Mouse (Mus musculus) kidney, adult 9 months (tissue): Measurements from ENCODE around the gene Cep295nl.
"Not testable (repeated sequence)": the region's sequence is repeated elsewhere in the genome, so short reads cannot be mapped to it uniquely, and the experiment has no call there.

ENCODE experiments used
- DNase-seq: peaks from one replicate; pipeline ENCODE4 v3.0.0; 2022

Gene Cep295nl

DNA sequence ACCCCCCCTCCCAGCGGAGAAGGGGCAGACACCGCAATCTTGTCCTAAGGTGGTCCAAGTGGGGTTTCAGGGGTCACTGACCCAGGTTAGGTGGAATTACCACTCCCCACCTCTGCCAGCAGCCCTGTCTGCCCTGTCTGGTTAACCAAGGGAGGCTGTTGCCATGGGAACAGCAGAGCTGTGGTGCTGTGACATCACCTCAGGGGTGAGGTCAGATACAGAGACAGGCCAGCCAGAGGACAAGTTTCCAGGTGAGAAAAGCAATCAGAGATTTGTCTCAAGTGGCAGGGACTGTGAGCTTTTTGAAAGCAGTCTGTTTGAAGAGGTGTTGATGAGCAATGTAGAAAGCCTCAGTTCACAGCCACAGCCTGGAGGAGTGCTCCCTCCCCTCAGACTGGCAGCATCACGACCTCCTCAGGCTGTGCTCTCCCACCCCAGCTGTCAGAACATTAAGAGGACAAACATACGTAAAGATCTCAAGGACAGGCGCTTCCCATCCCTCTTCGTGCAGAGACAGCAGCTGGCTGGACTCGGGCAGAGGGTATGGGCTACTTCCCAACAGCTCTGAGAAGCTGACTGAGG, at the start of gene Cep295nl:
Gene Cep295nl (minus strand): TSS at position 101 of the 582 bp plus-strand sequence.
- DNase-seq, result no peak

DNA sequence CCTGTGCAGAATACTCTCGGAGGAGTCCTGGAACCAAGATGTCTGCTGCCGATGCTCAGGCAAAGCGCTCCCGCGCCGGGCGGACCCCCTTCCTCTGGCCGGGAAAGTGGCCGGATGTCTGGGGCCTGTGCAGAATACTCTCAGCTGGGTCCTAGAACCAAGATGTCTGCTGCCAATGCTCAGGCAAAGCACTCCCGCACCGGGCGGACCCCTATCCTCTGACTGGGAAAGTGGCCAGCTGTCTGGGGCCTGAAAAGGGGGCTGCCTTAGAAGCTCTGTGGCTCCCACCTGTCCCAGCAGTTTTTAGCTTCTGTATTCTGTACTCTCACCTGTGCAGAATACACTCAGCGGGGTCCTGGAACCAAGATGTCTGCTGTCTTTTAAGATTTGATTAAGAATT, 45.5 kb upstream of the Cep295nl start:
- not testable (repeated sequence) for DNase-seq

DNA sequence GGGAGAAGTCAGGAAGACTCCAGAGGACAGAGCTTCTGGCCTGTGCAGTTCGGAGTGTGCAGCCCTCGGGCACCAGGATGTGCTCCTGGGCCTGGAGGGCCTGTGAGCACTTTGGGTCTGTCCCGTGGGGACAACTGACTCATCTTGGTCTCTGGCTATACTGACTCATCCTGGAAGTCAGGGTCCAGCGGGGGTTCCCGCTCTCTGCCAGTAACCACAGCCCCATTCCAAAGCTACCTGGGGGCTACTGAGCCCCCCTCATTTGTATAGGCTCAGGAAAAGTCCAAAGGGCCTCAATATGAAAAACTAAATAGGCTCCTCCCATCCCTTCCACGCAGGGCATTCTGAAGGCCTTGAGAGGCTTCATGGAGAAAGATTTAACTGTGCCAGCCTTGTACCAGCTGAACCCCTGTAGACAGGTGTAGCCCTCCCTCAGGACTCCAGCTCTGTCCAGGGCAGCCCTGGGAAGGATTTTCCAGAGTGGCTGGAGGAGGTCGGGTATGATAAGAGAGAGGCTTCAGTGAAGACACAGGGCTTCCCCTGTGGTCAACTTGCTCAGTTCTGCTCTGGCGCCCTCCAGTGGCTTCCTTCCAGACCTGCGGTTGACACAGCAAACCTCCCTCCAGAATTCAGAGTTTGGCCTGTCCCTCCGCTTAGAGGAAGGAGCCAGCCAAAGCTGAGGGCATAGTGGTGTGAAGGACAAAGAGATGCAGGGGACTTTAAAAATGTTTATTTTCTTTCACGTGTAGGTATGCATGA, 37.1 kb upstream of the Cep295nl start:
- peak; percentile 79 for DNase-seq

DNA sequence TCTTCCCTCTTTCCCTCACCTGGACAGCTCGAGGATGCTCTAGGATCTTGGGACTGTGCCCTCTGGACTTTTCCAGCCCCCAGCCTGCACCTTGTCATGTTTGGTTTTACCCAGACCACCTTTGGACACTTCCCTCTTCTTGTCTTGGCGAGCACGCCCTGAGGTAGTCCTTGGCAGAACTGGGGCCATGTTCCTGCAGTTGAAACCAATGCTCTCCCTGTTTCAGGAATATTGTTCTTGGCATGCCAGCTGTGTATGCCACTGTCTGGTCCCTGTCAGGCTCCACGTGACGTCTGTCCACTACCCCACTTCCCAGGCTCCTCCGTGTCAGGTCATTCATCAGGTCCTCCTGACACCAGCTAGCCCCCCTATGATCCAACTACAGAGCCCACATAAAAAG, 36.4 kb upstream of the Cep295nl start:
- no peak for DNase-seq

DNA sequence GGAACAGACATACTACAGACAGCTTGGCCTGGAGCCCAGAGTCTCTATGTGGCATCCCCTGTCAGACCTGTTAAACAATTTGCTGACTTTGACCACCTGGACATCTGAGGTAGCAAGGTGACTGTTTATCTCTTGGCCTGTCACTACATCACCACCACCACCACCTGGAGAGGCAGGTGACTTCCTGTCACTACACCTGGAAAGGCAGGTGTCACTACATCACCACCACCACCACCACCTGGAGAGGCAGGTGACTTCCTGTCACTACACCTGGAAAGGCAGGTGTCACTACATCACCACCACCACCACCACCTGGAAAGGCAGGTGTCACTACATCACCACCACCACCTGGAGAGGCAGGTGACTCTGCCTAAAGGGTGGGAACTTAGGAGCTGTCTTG, 34.0 kb upstream of the Cep295nl start:
- not testable (repeated sequence) for DNase-seq

DNA sequence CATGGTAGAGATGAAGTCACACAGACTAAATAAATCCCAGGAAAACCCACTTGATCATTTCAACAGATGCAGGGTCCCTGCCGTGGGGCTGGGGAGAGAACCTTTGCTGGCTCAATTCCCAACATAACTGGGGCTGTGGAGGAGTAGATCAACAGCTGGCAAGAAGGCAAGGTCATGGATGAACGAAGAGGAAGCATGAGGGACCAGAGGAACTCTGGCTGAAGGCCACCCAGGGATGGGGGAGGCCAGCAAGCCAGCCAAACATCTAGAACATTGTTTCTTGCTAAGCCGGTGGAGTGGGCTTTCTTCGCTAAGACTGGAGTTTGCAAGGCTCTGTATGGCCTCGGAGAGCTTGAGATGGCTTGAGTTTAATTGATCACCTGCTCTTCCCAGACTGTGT, 33.6 kb upstream of the Cep295nl start:
- DNase-seq, result no peak

DNA sequence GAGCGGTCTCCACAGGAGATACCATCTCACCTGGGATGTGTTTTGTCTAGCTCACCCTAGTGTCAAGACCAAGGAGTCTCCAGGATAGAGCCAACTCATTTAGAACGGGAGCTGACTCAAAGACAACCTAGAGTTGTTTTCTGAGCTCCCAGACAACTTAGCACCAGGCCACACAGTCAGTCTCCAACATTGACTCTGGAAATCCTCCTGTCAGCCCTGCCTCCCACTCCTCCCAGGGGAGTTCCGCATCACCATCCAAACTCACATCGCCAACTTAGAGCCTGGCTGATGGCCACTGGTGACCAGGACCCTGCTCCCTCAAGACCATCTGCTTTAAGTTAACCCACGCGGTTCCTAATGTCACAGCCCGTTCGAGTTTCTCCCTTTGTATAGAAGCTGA, 33.2 kb upstream of the Cep295nl start:
- DNase-seq, result no peak

DNA sequence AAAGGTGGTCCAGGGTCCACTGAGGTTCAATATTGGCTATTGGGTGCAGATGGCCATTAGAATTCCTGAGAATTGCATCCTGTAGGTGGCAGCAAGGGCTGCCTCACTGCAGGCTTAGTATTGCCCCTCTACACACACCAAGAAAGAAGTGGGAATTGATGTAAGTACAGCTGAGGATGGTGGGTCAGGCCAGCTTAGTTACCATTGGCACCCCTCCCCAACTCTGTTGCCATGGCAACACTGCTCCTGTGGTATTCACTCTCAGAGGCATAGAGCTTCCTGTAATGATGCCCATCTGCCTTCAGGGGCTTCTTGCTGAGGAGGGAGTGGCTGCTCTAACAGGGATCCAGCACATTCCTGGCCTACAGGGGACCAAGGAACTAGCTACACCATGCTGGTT, 32.7 kb upstream of the Cep295nl start:
- no peak for DNase-seq

DNA sequence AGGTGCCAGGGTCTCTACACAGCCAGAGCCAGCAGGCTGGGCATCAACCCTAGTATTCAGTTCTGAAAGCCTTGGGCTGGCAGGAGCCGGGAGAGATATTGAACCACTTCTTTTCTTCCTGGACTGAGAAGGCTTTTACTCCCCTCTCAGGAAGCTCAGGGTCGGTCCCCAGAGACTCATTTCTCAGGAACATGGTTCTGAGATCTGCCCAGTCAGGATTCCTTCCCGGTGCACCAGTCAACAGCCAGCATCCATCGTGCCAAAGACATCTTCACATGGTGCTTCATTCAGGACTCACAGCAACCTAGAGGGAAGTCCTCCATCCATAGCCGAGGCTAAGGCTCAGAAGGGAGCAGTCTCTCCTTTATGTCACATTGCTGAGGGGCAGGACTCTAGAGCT, 32.2 kb upstream of the Cep295nl start:
- no peak for DNase-seq

DNA sequence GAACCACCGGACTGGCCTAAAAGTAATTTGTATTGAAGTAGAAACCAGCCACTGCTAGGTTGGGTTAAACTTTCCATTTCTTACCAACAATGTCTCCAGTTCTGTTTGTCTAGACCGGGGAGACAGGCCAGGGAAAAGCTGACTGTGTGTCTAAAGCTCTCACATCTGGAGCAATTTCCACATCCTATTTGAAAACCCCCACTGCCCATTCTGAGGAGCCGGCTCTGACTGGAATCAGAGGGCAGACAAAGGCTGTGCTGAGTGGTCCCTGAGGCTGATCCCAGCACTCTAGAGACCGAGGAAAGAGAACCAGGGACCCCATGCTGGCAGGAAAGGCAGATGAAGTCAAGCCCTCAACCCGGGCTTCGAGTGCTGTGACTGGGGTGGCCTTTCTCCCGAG, 30.3 kb upstream of the Cep295nl start:
- DNase-seq, result no peak

DNA sequence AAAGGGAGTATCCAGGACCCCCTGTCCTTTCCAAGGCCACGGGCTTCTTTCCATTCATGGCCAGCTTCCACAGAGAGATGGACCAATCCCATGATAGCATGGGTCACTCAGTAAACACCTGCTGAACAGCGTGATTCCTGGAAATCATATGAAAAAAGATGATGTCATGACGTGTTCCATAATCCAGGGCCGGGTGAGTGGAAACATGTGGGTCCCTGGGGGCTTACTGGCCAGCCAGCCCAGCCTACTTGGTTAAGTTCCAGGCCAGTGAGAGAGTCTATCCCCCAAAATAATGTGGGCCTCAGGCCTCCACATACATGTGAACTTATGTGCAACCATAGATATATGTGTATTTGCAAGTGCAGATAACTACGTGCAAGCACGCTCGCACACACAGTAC, 29.6 kb upstream of the Cep295nl start:
- DNase-seq, result no peak

DNA sequence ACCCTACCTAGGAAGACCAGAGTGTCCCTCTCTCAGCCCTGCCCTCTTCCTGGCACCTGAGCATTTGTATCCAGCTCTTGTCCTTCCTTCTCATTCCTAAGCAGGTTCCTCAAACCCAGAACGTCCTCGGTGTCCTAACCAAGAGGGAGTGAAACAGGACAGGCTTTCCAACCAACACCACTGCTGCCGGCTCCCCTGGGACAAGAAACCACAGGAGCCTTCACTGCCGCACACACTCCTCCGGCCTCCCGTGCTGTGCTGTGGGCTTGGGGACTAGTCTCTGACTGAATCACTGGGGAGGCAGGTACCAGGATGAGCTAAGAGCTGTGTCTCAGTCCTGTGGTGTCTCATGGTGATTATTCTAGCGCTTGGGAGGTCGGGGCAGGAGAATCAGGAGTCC, 27.4 kb upstream of the Cep295nl start:
- no peak for DNase-seq

DNA sequence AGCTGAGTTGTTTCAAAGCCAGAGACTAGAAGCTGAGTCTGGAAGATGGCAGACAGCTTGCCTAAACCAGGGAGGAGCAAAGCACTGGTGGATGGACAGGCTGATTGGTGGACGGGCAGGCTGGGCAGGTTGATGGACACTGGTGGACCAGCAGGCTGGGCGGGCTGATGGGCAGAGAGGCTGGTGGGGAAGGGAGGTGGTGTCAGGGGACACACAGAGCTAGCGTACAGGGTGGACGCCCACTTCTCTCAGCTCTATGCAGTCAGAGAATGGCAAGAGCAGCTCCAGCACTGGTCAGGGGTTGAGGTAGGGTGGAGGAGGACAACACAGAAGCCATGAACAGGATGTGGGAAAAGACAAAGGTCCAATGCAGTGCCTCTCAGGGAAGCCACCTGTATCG, 27.0 kb upstream of the Cep295nl start:
- no peak for DNase-seq

DNA sequence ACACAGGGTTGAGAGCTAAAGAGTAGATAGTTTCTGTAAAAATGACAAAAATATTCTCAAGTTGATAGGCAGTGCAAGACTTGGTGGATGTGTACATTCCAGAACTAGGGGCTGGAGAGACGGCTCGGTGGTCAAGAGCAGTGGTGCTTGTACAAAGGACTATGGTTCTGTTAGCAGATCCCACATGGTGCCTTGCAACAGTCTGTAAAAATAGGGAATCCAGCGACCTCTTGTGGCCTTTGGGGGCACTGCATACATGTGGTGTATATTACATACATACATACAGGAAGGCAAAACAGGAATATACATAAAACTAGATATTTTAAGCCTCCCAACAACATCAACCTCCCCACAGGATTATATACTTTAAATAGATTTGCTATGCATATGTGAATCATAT, 26.0 kb upstream of the Cep295nl start:
- no peak for DNase-seq

DNA sequence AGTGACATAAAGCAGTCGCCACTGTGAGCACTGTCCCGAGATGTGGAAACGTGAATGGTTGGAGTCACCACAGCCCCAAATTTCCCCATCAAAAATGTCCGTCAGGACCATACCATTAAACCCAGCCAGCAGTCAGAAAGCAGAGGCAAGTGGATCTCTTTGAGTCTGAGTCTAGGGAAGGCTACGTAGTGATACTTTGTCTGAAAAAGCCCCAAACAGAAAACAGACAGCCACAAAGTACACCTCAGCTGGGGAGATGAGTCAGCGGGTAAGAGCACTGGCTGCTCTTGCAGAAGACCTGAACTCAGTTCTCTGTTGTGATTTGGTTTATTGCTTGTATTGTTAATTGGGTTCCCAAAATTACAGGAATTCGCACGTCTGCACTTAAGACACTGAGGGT, 24.3 kb upstream of the Cep295nl start:
- no peak for DNase-seq

DNA sequence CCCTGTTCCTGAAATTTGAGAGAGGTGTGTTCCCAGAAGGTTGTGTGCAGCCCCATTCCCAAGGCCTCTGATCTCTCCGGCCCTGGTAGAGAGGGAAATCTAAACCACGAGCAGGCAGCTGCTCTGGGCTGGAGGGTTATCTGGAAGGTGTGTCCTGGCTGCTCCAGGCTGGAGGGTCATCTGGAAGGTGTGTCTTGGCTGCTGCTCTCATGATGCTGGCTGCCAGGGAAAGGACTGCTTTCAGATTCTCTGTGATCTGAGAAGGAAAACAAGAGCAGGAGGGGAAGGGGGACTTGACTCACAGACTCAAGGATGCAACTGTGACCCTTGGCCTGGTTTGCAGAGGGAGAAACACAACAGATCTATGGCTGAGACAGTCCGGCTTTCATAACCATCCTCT, 23.8 kb upstream of the Cep295nl start:
- no peak for DNase-seq

DNA sequence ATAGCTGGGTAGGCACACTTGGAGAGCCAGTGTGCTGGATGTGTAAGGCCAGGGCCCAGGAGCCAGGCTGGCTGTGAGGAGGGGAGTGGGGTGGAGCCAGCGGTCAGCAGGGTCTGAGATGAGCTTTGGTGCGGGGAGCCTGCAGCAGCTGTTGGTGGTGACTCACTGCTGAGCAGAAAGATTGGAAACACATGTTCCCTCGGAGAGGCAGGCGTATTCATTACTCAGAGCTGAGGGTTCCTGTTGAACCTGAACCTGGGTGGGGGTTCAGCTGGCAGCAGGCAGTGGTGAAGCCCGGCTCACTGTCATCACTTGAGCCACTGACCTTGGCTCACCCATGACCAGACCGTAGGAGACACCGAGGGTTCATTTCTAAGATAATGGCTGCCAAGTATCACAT, 22.9 kb upstream of the Cep295nl start:
- DNase-seq, result no peak

DNA sequence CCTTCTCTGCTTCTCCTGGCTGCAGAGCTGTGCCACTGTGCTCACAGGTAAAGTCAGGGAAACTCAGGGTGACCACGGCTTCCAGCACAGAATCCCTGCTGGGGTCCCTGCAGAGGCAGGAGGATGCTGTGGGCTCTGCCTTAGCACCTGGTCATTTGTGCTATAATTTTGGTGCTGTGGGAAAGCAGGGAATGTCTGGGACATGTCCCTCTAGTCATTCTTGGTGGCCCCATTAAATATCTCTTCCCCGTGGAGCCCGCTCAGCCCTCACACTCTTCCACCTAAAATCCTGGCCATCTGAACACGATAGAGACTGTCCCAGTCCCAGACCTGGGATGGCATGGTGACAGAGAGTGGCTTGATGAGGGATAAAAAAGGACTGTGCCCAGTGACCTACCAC, 21.7 kb upstream of the Cep295nl start:
- DNase-seq, result no peak

DNA sequence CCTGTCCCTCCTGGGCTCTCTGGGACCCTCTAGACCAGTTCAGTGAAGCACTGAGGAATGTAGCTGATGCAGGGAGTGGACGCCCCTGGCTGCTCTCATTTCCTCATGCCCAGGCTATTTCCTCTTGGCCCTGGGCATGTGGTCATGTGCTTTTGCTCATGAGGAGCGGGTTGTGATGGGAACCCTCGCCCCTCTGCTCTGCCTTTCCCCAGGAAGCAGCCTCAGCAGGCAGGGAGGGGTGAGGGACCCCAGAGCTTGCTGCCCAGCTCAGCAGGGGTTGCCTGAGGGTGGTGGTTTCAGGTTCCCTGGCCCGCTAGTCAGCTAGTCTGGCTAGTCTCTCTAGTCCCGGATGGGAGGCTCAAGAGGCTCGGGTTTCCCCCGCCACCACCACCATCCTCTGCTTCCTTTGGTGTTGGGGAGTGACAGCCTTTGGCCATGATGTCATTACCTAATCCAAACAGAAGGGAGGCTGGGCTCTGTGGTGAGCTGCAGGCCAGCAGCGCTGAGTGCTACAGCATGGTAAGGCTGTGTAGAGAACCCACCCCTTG, 20.7 kb upstream of the Cep295nl start:
- peak; percentile 53 for DNase-seq

DNA sequence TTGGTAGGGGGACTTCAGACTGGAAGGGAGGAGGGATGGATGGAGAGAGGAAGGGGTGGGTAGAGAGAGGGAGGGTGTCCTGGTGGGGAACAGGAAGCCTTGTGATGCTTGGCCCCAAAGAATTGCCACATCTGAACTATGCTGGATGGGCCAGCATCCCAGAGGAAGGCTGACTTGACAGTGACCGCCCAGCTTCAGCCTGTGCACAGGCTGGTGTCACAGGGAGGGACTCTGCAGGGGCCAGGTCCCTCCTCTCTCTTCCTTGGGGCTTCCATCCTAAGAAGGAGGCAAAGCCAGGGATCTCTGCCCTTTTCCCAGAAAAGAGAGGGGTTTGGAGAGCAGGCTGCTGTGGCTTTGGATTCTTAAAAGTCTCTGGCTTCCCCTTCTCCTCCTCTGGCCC, 20.2 kb upstream of the Cep295nl start:
- no peak for DNase-seq

DNA sequence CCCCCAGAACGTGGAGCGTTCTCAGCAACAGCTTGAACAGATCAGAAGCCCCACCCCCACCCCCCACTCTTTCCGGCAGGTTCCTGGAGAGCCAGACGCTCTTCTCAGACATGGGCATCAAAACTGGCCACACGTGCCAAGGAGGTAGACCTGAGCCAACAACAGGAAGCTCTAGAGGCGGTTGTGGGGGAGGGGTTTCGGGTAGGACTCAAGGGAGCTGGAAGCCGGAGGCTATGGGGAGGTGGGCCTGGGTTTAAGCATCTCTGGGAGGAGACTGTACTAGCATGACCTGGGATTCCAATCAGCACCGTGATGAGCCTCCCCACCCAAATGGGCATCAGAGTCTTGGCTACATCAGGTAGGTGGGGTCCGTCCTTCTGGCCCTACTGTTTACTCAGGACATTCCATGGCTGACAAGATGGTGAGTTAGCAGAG, 18.6 kb upstream of the Cep295nl start:
- no peak for DNase-seq

DNA sequence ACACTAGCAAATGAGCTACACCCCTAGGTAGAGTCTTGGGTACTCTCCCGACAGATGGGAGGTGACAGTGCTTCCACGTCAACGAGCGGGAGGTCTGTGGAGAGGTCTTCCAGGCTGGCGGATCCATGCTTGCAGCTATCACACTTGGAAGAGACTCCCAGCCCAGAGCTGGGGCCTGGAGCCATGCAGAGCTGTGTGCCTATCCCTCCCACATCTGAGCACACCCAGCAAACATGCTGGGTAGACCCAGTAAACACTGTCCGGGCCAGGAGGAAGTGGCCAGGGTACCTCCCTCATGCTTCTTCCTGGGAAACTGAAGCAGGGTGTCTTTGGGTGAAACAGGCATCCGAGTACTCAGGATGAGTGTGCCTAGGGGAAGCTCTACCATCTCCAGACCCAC, 18.2 kb upstream of the Cep295nl start:
- DNase-seq, result no peak

DNA sequence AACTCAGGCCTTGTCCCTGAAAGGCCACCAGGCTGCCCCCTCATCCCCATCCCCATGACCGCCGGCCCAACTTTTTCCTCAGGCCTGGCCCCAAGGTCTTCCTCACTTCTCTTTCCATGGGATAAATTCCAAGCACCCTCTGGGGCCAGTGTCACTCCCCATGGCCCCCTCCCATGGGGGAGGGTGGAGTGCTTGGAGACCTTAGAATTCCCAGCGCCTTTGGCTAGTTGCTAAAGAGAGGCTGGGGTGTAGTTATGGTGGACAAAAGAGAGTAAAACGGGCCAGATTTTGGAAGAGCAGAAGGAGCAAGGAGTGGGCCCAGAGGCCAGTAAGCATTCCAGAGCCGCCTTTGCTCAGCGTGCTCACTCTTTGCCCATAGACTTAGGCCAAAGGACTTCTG, 13.3 kb upstream of the Cep295nl start, which contains the start of gene Timp2:
Gene Timp2 (minus strand): TSS at position 101 of the 400 bp plus-strand sequence.
- DNase-seq, result no peak

DNA sequence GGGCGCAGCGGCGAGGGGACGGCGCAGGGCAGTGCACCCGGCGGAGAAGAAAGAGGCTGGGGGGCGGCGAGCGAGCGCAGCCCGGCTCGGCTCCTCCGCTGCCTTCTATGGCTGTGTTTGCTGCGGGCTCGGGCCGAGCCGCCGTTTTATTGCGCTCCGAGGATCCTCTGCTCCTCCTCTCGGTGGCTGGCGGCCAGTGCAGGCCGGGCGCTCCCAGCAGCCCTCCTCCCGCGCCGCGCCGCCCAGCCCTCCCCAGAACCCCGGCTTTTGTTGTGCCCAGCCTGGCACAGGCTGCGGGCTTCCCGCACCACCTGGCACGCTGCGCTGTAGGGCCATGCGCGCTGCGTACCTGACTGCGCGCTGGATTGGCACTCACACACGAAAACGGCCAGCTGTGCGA, 12.9 kb upstream of the Cep295nl start:
- peak; percentile 63 for DNase-seq
